ENCODE assay signal across 8 mouse cellular contexts in genomic region chr3:65586483-65586905, GRCm38 (mm10). TPM values are rescaled to one million over a fixed set of nuclear protein-coding genes. Genes with fewer than 3 reads are reported as not detected.
DNase-seq lines count a peak whose midpoint lies in the region; ATAC-seq lines count a peak whose summit lies in the region.

No protein-coding gene starts in this region.

- DNase-seq in heart, adult 18-20 months: peak; percentile 27 to 42
- no peak for DNase-seq in heart, postnatal 36 days
- peak; percentile 77 for DNase-seq in telencephalon, adult 2 months (ENCODE audit: low read depth, low spot score)

- peak overlapping the region; percentile 36 for H3K4me3 ChIP-seq in heart, embryonic 11.5 days (ENCODE audit: low read depth, low read length)
- H3K4me3 ChIP-seq in kidney, embryonic 15.5 days (replicated peaks): peak overlapping the region; percentile 35
- H3K4me3 ChIP-seq in limb, embryonic 15.5 days: peak overlapping the region; percentile 29
- peak overlapping the region; percentile 31 for H3K4me3 ChIP-seq in midbrain, embryonic 16.5 days (ENCODE audit: low read depth, low read length)

- peak overlapping the region; percentile 67 for H3K4me2 ChIP-seq in heart, embryonic 11.5 days
- peak overlapping the region; percentile 67 for H3K4me2 ChIP-seq in kidney, embryonic 15.5 days
- H3K4me2 ChIP-seq in limb, embryonic 15.5 days: peak overlapping the region; percentile 48
- H3K4me2 ChIP-seq in midbrain, embryonic 16.5 days (ENCODE audit: low read length): peak overlapping the region; percentile 66

- no peak overlapping the region for H3K27ac ChIP-seq in heart, embryonic 11.5 days (ENCODE audit: low read depth, low read length)
- peak overlapping the region; percentile 0; the same call in 1 of the 2 replicates for H3K27ac ChIP-seq in kidney, embryonic 15.5 days
- H3K27ac ChIP-seq in limb, embryonic 15.5 days: no peak overlapping the region
- H3K27ac ChIP-seq in midbrain, embryonic 16.5 days (ENCODE audit: low read length): peak overlapping the region; percentile 53

- no peaks in the 10 kb centered on the region for H3K9me3 ChIP-seq in heart, embryonic 11.5 days (replicated peaks; ENCODE audit: control insufficient read depth, low read length)
- no peaks in the 10 kb centered on the region for H3K9me3 ChIP-seq in kidney, embryonic 15.5 days (replicated peaks)
- H3K9me3 ChIP-seq in limb, embryonic 15.5 days: no peaks in the 10 kb centered on the region
- no peaks in the 10 kb centered on the region for H3K9me3 ChIP-seq in midbrain, embryonic 16.5 days (replicated peaks; ENCODE audit: control insufficient read depth, low read length, poor library complexity, severe bottlenecking)

- peak overlapping the region; percentile 67 for H3K9ac ChIP-seq in heart, embryonic 11.5 days (ENCODE audit: low read depth, low read length)
- 0 out of 2 replicates have a peak overlapping the region, but pooled peaks have one; percentile 6 for H3K9ac ChIP-seq in kidney, embryonic 15.5 days
- no peak overlapping the region for H3K9ac ChIP-seq in limb, embryonic 15.5 days
- H3K9ac ChIP-seq in midbrain, embryonic 16.5 days (ENCODE audit: low read depth, low read length): peak overlapping the region; percentile 21; the same call in 1 of the 2 replicates

- H3K4me1 ChIP-seq in heart, embryonic 11.5 days (ENCODE audit: control insufficient read depth, insufficient read depth, low read length): peaks cover 2% of the 10 kb centered on the region; the same call in 1 of the 2 replicates
- H3K4me1 ChIP-seq in kidney, embryonic 15.5 days: peaks cover 18% of the 10 kb centered on the region
- peaks cover 13% of the 10 kb centered on the region for H3K4me1 ChIP-seq in limb, embryonic 15.5 days
- H3K4me1 ChIP-seq in midbrain, embryonic 16.5 days (ENCODE audit: control insufficient read depth, insufficient read depth, low read length): peaks cover 7% of the 10 kb centered on the region

- 6% methylated on average over 16 of the region's 16 CpGs for WGBS in heart, embryonic 11.5 days (ENCODE audit: insufficient replicate concordance)
- WGBS in kidney, embryonic 15.5 days: 7% methylated on average over 16 of the region's 16 CpGs
- WGBS in limb, embryonic 15.5 days: 6% methylated on average over 16 of the region's 16 CpGs
- whole genome bisulfite sequencing in midbrain, embryonic 16.5 days: under 1% methylated on average over 16 of the region's 16 CpGs

- peak; percentile 84 for ATAC-seq in common myeloid progenitor, adult 5-6 weeks (replicated peaks; ENCODE audit: low read depth, poor library complexity, severe bottlenecking)
- peak; percentile 59; the same call in 1 of the 2 replicates for ATAC-seq in heart, embryonic 11.5 days (replicated peaks; ENCODE audit: insufficient number of reproducible peaks, low FRiP score, low TSS enrichment)
- ATAC-seq in kidney, embryonic 15.5 days (replicated peaks; ENCODE audit: low FRiP score): peak; percentile 73
- ATAC-seq in limb, embryonic 15.5 days (ENCODE audit: insufficient number of reproducible peaks, low FRiP score, low TSS enrichment, low read depth): no peak
- peak; percentile 89 for ATAC-seq in midbrain, embryonic 16.5 days

- no peaks in the 10 kb centered on the region for H3K27me3 ChIP-seq in heart, embryonic 11.5 days (ENCODE audit: control insufficient read depth, insufficient read depth, low read length)
- H3K27me3 ChIP-seq in kidney, embryonic 15.5 days: no peaks in the 10 kb centered on the region
- H3K27me3 ChIP-seq in limb, embryonic 15.5 days: no peaks in the 10 kb centered on the region
- H3K27me3 ChIP-seq in midbrain, embryonic 16.5 days (ENCODE audit: control insufficient read depth, insufficient read depth, low read depth, low read length): no peaks in the 10 kb centered on the region

- intact Hi-C loops in heart, postnatal 36 days (cut with DNase I): no loop called here

- H3K36me3 ChIP-seq in heart, embryonic 11.5 days (ENCODE audit: control insufficient read depth, insufficient read depth, low read length): no peaks in the 10 kb centered on the region
- no peaks in the 10 kb centered on the region for H3K36me3 ChIP-seq in kidney, embryonic 15.5 days
- H3K36me3 ChIP-seq in limb, embryonic 15.5 days: no peaks in the 10 kb centered on the region
- H3K36me3 ChIP-seq in midbrain, embryonic 16.5 days (ENCODE audit: control insufficient read depth, insufficient read depth, low read length): no peaks in the 10 kb centered on the region

RNA-seq across cellular contexts. Expression of gene Tiparp, which starts 58.3 kb away (rescaled TPM):
- 10 to 100 TPM in 1 of 2 experiments, 1 to 10 TPM in 1; 8.8 to 13.0 TPM for total RNA-seq in heart, adult 18-20 months (2021)
- 10 to 100 TPM; 11.7 TPM for total RNA-seq in heart, postnatal 36 days (2021)
- 23.1 and 27.2 TPM in 2 replicates for total RNA-seq in common myeloid progenitor, adult 5-6 weeks (2017)
- polyA plus RNA-seq in heart, embryonic 11.5 days (2014; fragmentation: Nextera tagmentation; extraction: Ambion mirVana): 33.5 and 33.9 TPM in 2 replicates
- polyA plus RNA-seq in kidney, embryonic 15.5 days (2015; fragmentation: Nextera tagmentation; extraction: Ambion mirVana): 26.0 and 29.5 TPM in 2 replicates
- polyA plus RNA-seq in limb, embryonic 15.5 days (2015; fragmentation: Nextera tagmentation; extraction: Ambion mirVana): 36.8 and 39.0 TPM in 2 replicates
- 24.3 and 25.5 TPM in 2 replicates for polyA plus RNA-seq in midbrain, embryonic 16.5 days (2015; fragmentation: Nextera tagmentation; extraction: Ambion mirVana)

Comparison
In these comparisons a context has a peak if more than half of its experiments do, and no peak if none do; other contexts are left out.
1. DNase-seq: peak in heart, adult 18-20 months (2 of 2) and telencephalon, adult 2 months (single experiment); none in heart, postnatal 36 days (0 of 2).
2. H3K27ac ChIP-seq: peak in kidney, embryonic 15.5 days (single experiment) and midbrain, embryonic 16.5 days (single experiment); none in heart, embryonic 11.5 days (single experiment) and limb, embryonic 15.5 days (single experiment).
3. Peak in every context shown above with its lines, with median percentiles within 50 percentile points of each other: H3K4me2 ChIP-seq and H3K4me3 ChIP-seq.